Comparison of ENCODE assay signal across 23 mouse cellular contexts in genomic region chr12:35419206-35419605, GRCm38 (mm10).
A peak's percentile ranks its signal among the peaks of the same experiment; 100 is the strongest.
DNase-seq lines count a peak whose midpoint lies in the region; ATAC-seq and TF ChIP-seq lines count a peak whose summit lies in the region.
"Had no signal": no experiment of that assay in that cellular context is flagged by ENCODE, and none has a peak within 500 bp of the region (broad histone marks: within the 10 kb centered on the region; RNA-seq: fewer than 3 reads in every experiment).

No protein-coding gene starts in this region.

- H3K9ac ChIP-seq in ES-E14 (ENCODE audit: insufficient read depth, low read depth, low read length, poor library complexity, severe bottlenecking), result no peak overlapping the region
- H3K9ac ChIP-seq in forebrain, embryonic 13.5 days, result no peak overlapping the region
- no peak overlapping the region for H3K9ac ChIP-seq in kidney, embryonic 14.5 days (ENCODE audit: low read depth, low read length)
- H3K9ac ChIP-seq: embryonic facial prominence, embryonic 13.5 days; embryonic facial prominence, embryonic 15.5 days; forebrain, embryonic 12.5 days; forebrain, embryonic 15.5 days; forebrain, postnatal 0 days had no signal

- H3K4me3 ChIP-seq in ES-E14 (ENCODE audit: insufficient read depth in 1 of 2, low read depth in 1 of 2, low read length in 2 of 2, poor library complexity in 1 of 2, severe bottlenecking in 1 of 2), result no peak overlapping the region
- no peak overlapping the region for H3K4me3 ChIP-seq in brown adipose tissue, adult 24 weeks (ENCODE audit: insufficient read depth, low read depth, low read length)
- H3K4me3 ChIP-seq in forebrain, embryonic 13.5 days, result no peak overlapping the region
- no peak overlapping the region for H3K4me3 ChIP-seq in kidney, embryonic 14.5 days (ENCODE audit: low read length)
- H3K4me3 ChIP-seq: embryonic facial prominence, embryonic 13.5 days; embryonic facial prominence, embryonic 15.5 days; erythroblast, embryonic 14.5 days; forebrain, embryonic 10.5 days; forebrain, embryonic 12.5 days; forebrain, embryonic 15.5 days had no signal

- in situ Hi-C loops in ES-E14 (cut with MboI; ENCODE audit: low sequenced_read_pairs in 2 of 2, unreplicated experiment in 2 of 2), result no loop called here

- no peaks in the 10 kb centered on the region for H3K4me1 ChIP-seq in ES-E14 (ENCODE audit: control insufficient read depth in 2 of 2, insufficient read depth in 2 of 2, low read length in 2 of 2, poor library complexity in 1 of 2)
- peaks cover 3% of the 10 kb centered on the region; the same call in 1 of the 2 replicates for H3K4me1 ChIP-seq in brown adipose tissue, adult 24 weeks (ENCODE audit: control insufficient read depth, insufficient read depth, insufficient read length, low read length)
- no peaks in the 10 kb centered on the region for H3K4me1 ChIP-seq in forebrain, embryonic 13.5 days
- no peaks in the 10 kb centered on the region for H3K4me1 ChIP-seq in kidney, embryonic 14.5 days (ENCODE audit: control insufficient read depth, insufficient read depth, low read length)
- H3K4me1 ChIP-seq: embryonic facial prominence, embryonic 13.5 days; embryonic facial prominence, embryonic 15.5 days; forebrain, embryonic 10.5 days; forebrain, embryonic 12.5 days; forebrain, embryonic 15.5 days had no signal

- no peaks in the 10 kb centered on the region for H3K9me3 ChIP-seq in ES-E14 (ENCODE audit: control insufficient read depth, insufficient read depth, low read depth, low read length)
- no peaks in the 10 kb centered on the region for H3K9me3 ChIP-seq in forebrain, embryonic 13.5 days (replicated peaks)
- H3K9me3 ChIP-seq in kidney, embryonic 14.5 days (ENCODE audit: control insufficient read depth, low read length), result no peaks in the 10 kb centered on the region
- H3K9me3 ChIP-seq: embryonic facial prominence, embryonic 13.5 days; embryonic facial prominence, embryonic 15.5 days; forebrain, embryonic 10.5 days; forebrain, embryonic 12.5 days; forebrain, embryonic 15.5 days had no signal

- ATAC-seq in forebrain, embryonic 13.5 days, result no peak
- ATAC-seq in kidney, embryonic 14.5 days (ENCODE audit: low FRiP score, low TSS enrichment), result no peak
- ATAC-seq: activated CD4-positive, CD25-positive, alpha-beta regulatory T cell, adult 4 months; forebrain, embryonic 15.5 days; forebrain, postnatal 0 days had no signal

- H3K36me3 ChIP-seq in ES-E14 (ENCODE audit: control insufficient read depth, insufficient read depth, low read length, poor library complexity, severe bottlenecking), result no peaks in the 10 kb centered on the region
- H3K36me3 ChIP-seq in forebrain, embryonic 13.5 days (ENCODE audit: poor library complexity, severe bottlenecking), result no peaks in the 10 kb centered on the region
- H3K36me3 ChIP-seq in kidney, embryonic 14.5 days (ENCODE audit: control insufficient read depth, insufficient read depth, low read length), result no peaks in the 10 kb centered on the region
- H3K36me3 ChIP-seq: embryonic facial prominence, embryonic 13.5 days; embryonic facial prominence, embryonic 15.5 days; forebrain, embryonic 10.5 days; forebrain, embryonic 12.5 days; forebrain, embryonic 15.5 days had no signal

- no peaks in the 10 kb centered on the region for H3K27me3 ChIP-seq in forebrain, embryonic 13.5 days
- no peaks in the 10 kb centered on the region for H3K27me3 ChIP-seq in kidney, embryonic 14.5 days (ENCODE audit: control insufficient read depth, insufficient read depth, low read length)
- H3K27me3 ChIP-seq: embryonic facial prominence, embryonic 13.5 days; embryonic facial prominence, embryonic 15.5 days; forebrain, embryonic 12.5 days; forebrain, embryonic 15.5 days had no signal

- no peak overlapping the region for H3K27ac ChIP-seq in ES-E14 (ENCODE audit: insufficient read depth, low read depth, low read length, poor library complexity, severe bottlenecking)
- peak overlapping the region; percentile 98 for H3K27ac ChIP-seq in brown adipose tissue, adult 24 weeks (replicated peaks; ENCODE audit: low read depth, low read length)
- H3K27ac ChIP-seq in forebrain, embryonic 13.5 days, result no peak overlapping the region
- H3K27ac ChIP-seq in kidney, embryonic 14.5 days (ENCODE audit: low read depth, low read length), result no peak overlapping the region
- H3K27ac ChIP-seq: embryonic facial prominence, embryonic 13.5 days; embryonic facial prominence, embryonic 15.5 days; forebrain, embryonic 10.5 days; forebrain, embryonic 12.5 days; forebrain, embryonic 15.5 days had no signal

- 46% methylated on average over 2 of the region's 2 CpGs for WGBS in forebrain, embryonic 13.5 days
- 94% methylated on average over 2 of the region's 2 CpGs for WGBS in kidney, embryonic 14.5 days

- no peak overlapping the region for H3K4me2 ChIP-seq in forebrain, embryonic 13.5 days
- H3K4me2 ChIP-seq in kidney, embryonic 14.5 days (replicated peaks; ENCODE audit: low read depth, low read length), result no peak overlapping the region
- H3K4me2 ChIP-seq: embryonic facial prominence, embryonic 13.5 days; embryonic facial prominence, embryonic 15.5 days; forebrain, embryonic 12.5 days; forebrain, embryonic 15.5 days had no signal

- DNase-seq in ES-CJ7 (ENCODE audit: low read depth, low spot score), result peak; percentile 73
- DNase-seq in ES-E14 (ENCODE audit: low read depth, low spot score), result peak; percentile 13
- DNase-seq in WW6 (ENCODE audit: low read depth, low spot score), result peak; percentile 13
- no peak for DNase-seq in adrenal gland, adult 18-20 months (ENCODE audit: low spot score in 2 of 2)
- DNase-seq: adrenal gland, postnatal 14 days; adrenal gland, postnatal 36 days; cerebellum, adult 11-12 months; cerebellum, adult 2 months; cerebellum, adult 9-10 months; cerebellum, postnatal 10 days; cerebellum, postnatal 25 days; embryo, embryonic 11 days; forebrain, postnatal 0 days had no signal

TF ChIP-seq in ES-E14, 5 proteins besides CTCF, POLR2A, EP300 and RAD21:
- no peak for TF ChIP-seq ZC3H11A (IDR thresholded peaks at IDR 0.05; ENCODE audit: borderline replicate concordance, low read depth, low read length)
- no peak for TF ChIP-seq ZNF384 (IDR thresholded peaks at IDR 0.05; ENCODE audit: low read depth, low read length)
TF ChIP-seq in ES-E14: peak in this region for 0.

Comparison
In these comparisons a context has a peak if more than half of its experiments do, and no peak if none do; other contexts are left out.
1. DNase-seq: peak in ES-CJ7 (single experiment), ES-E14 (single experiment) and WW6 (single experiment); none in adrenal gland, adult 18-20 months (0 of 2).